Mouse (Mus musculus): ENCODE results near the gene Ccdc141. TPM values are rescaled to one million over a fixed set of nuclear protein-coding genes. Genes with fewer than 3 reads are reported as not detected.

Ccdc141 gene
- polyA plus RNA-seq, 1 experiment: 0.41 TPM

- Histone ChIP-seq H3K36me3 (ENCODE audit: control insufficient read depth, insufficient read depth, low read length) (no peaks in the 10 kb centered on the region), H3K27me3 (ENCODE audit: control insufficient read depth, insufficient read depth, low read length) (no peaks in the 10 kb centered on the region), H3K4me3 (ENCODE audit: low read depth, low read length) (no peak overlapping the region), H3K4me1 (ENCODE audit: control insufficient read depth, insufficient read depth, insufficient read length, low read length) (no peaks in the 10 kb centered on the region), H3K27ac (ENCODE audit: insufficient read depth, low read depth, low read length) (no peak overlapping the region)
- 87% methylated on average over 5 of the region's 5 CpGs for WGBS
- TF ChIP-seq CTCF (IDR thresholded peaks at IDR 0.05; ENCODE audit: extremely low read depth, insufficient read length, insufficient replicate concordance, low read depth, low read length) (no peak), POLR2A (IDR thresholded peaks at IDR 0.05; ENCODE audit: low read depth, low read length) (no peak)
These were observed 67.9 kb downstream of the Ccdc141 start for GRCm38 (mm10) chr2:77102516-77102915.

GRCm38 (mm10) chr2:77099814-77100213 lies 70.6 kb downstream of the Ccdc141 start:
- TF ChIP-seq POLR2A (IDR thresholded peaks at IDR 0.05; ENCODE audit: low read depth, low read length) (no peak), CTCF (IDR thresholded peaks at IDR 0.05; ENCODE audit: extremely low read depth, insufficient read length, insufficient replicate concordance, low read depth, low read length) (no peak)
- H3K4me1 ChIP-seq (ENCODE audit: control insufficient read depth, insufficient read depth, insufficient read length, low read length): no peaks in the 10 kb centered on the region
- no peaks in the 10 kb centered on the region for H3K27me3 ChIP-seq (ENCODE audit: control insufficient read depth, insufficient read depth, low read length)
- WGBS: 85% methylated on average over 2 of the region's 2 CpGs
- no peak overlapping the region for H3K4me3 ChIP-seq (ENCODE audit: low read depth, low read length)
- H3K36me3 ChIP-seq (ENCODE audit: control insufficient read depth, insufficient read depth, low read length): no peaks in the 10 kb centered on the region
- H3K27ac ChIP-seq (ENCODE audit: insufficient read depth, low read depth, low read length): no peak overlapping the region

GRCm38 (mm10) chr2:77098769-77099168 lies 71.7 kb downstream of the Ccdc141 start:
- no peaks in the 10 kb centered on the region for H3K27me3 ChIP-seq (ENCODE audit: control insufficient read depth, insufficient read depth, low read length)
- TF ChIP-seq CTCF (IDR thresholded peaks at IDR 0.05; ENCODE audit: extremely low read depth, insufficient read length, insufficient replicate concordance, low read depth, low read length) (no peak), POLR2A (IDR thresholded peaks at IDR 0.05; ENCODE audit: low read depth, low read length) (no peak)
- no peaks in the 10 kb centered on the region for H3K4me1 ChIP-seq (ENCODE audit: control insufficient read depth, insufficient read depth, insufficient read length, low read length)
- no peaks in the 10 kb centered on the region for H3K36me3 ChIP-seq (ENCODE audit: control insufficient read depth, insufficient read depth, low read length)
- no peak overlapping the region for H3K27ac ChIP-seq (ENCODE audit: insufficient read depth, low read depth, low read length)
- H3K4me3 ChIP-seq (ENCODE audit: low read depth, low read length): no peak overlapping the region
- WGBS: 81% methylated on average over 3 of the region's 3 CpGs

- Histone ChIP-seq H3K4me3 (ENCODE audit: low read depth, low read length) (no peak overlapping the region), H3K27ac (ENCODE audit: insufficient read depth, low read depth, low read length) (no peak overlapping the region), H3K36me3 (ENCODE audit: control insufficient read depth, insufficient read depth, low read length) (no peaks in the 10 kb centered on the region), H3K4me1 (ENCODE audit: control insufficient read depth, insufficient read depth, insufficient read length, low read length) (no peaks in the 10 kb centered on the region), H3K27me3 (ENCODE audit: control insufficient read depth, insufficient read depth, low read length) (no peaks in the 10 kb centered on the region)
- 85% methylated on average over 4 of the region's 4 CpGs for WGBS
- no peak for TF ChIP-seq CTCF (IDR thresholded peaks at IDR 0.05; ENCODE audit: extremely low read depth, insufficient read length, insufficient replicate concordance, low read depth, low read length)
- TF ChIP-seq POLR2A (IDR thresholded peaks at IDR 0.05; ENCODE audit: low read depth, low read length): no peak
These were observed 78.7 kb downstream of the Ccdc141 start for GRCm38 (mm10) chr2:77091749-77092148.

- Histone ChIP-seq H3K4me1 (ENCODE audit: control insufficient read depth, insufficient read depth, insufficient read length, low read length) (no peaks in the 10 kb centered on the region), H3K27me3 (ENCODE audit: control insufficient read depth, insufficient read depth, low read length) (no peaks in the 10 kb centered on the region), H3K27ac (ENCODE audit: insufficient read depth, low read depth, low read length) (no peak overlapping the region), H3K4me3 (ENCODE audit: low read depth, low read length) (no peak overlapping the region), H3K36me3 (ENCODE audit: control insufficient read depth, insufficient read depth, low read length) (no peaks in the 10 kb centered on the region)
- no peak for TF ChIP-seq CTCF (IDR thresholded peaks at IDR 0.05; ENCODE audit: extremely low read depth, insufficient read length, insufficient replicate concordance, low read depth, low read length)
- TF ChIP-seq POLR2A (IDR thresholded peaks at IDR 0.05; ENCODE audit: low read depth, low read length): no peak
These were observed 85.1 kb downstream of the Ccdc141 start for GRCm38 (mm10) chr2:77085313-77085712.

- Histone ChIP-seq H3K27me3 (ENCODE audit: control insufficient read depth, insufficient read depth, low read length) (no peaks in the 10 kb centered on the region), H3K4me3 (ENCODE audit: low read depth, low read length) (no peak overlapping the region), H3K36me3 (ENCODE audit: control insufficient read depth, insufficient read depth, low read length) (no peaks in the 10 kb centered on the region), H3K27ac (ENCODE audit: insufficient read depth, low read depth, low read length) (no peak overlapping the region), H3K4me1 (ENCODE audit: control insufficient read depth, insufficient read depth, insufficient read length, low read length) (no peaks in the 10 kb centered on the region)
- no peak for TF ChIP-seq CTCF (IDR thresholded peaks at IDR 0.05; ENCODE audit: extremely low read depth, insufficient read length, insufficient replicate concordance, low read depth, low read length)
- TF ChIP-seq POLR2A (IDR thresholded peaks at IDR 0.05; ENCODE audit: low read depth, low read length): no peak
These were observed 85.8 kb downstream of the Ccdc141 start for GRCm38 (mm10) chr2:77084629-77085028.

- no peak for TF ChIP-seq CTCF (IDR thresholded peaks at IDR 0.05; ENCODE audit: extremely low read depth, insufficient read length, insufficient replicate concordance, low read depth, low read length)
- TF ChIP-seq POLR2A (IDR thresholded peaks at IDR 0.05; ENCODE audit: low read depth, low read length): no peak
- Histone ChIP-seq H3K27me3 (ENCODE audit: control insufficient read depth, insufficient read depth, low read length) (no peaks in the 10 kb centered on the region), H3K4me1 (ENCODE audit: control insufficient read depth, insufficient read depth, insufficient read length, low read length) (no peaks in the 10 kb centered on the region), H3K27ac (ENCODE audit: insufficient read depth, low read depth, low read length) (no peak overlapping the region), H3K36me3 (ENCODE audit: control insufficient read depth, insufficient read depth, low read length) (no peaks in the 10 kb centered on the region), H3K4me3 (ENCODE audit: low read depth, low read length) (no peak overlapping the region)
- 64% methylated on average over 2 of the region's 2 CpGs for WGBS
These were observed 89.3 kb downstream of the Ccdc141 start for GRCm38 (mm10) chr2:77081156-77081555.

- H3K4me3 ChIP-seq (ENCODE audit: low read depth, low read length): no peak overlapping the region
- TF ChIP-seq POLR2A (IDR thresholded peaks at IDR 0.05; ENCODE audit: low read depth, low read length) (no peak), CTCF (IDR thresholded peaks at IDR 0.05; ENCODE audit: extremely low read depth, insufficient read length, insufficient replicate concordance, low read depth, low read length) (no peak)
- H3K36me3 ChIP-seq (ENCODE audit: control insufficient read depth, insufficient read depth, low read length): no peaks in the 10 kb centered on the region
- 92% methylated on average over 3 of the region's 3 CpGs for WGBS
- no peaks in the 10 kb centered on the region for H3K4me1 ChIP-seq (ENCODE audit: control insufficient read depth, insufficient read depth, insufficient read length, low read length)
- no peaks in the 10 kb centered on the region for H3K27me3 ChIP-seq (ENCODE audit: control insufficient read depth, insufficient read depth, low read length)
- H3K27ac ChIP-seq (ENCODE audit: insufficient read depth, low read depth, low read length): no peak overlapping the region
These were observed 89.8 kb downstream of the Ccdc141 start for GRCm38 (mm10) chr2:77080657-77081056.
